14 mouse cellular contexts compared by ENCODE assay signal in genomic region chr4:35034504-35035290, GRCm38 (mm10).
DNase-seq lines count a peak whose midpoint lies in the region; ATAC-seq and TF ChIP-seq lines count a peak whose summit lies in the region.
"Had no signal": no experiment of that assay in that cellular context is flagged by ENCODE, and none has a peak within 500 bp of the region (broad histone marks: within the 10 kb centered on the region; RNA-seq: fewer than 3 reads in every experiment).

No protein-coding gene starts in this region.

- peak overlapping the region; percentile 2; the same call in 1 of the 2 replicates for H3K4me2 ChIP-seq in heart, embryonic 16.5 days (ENCODE audit: low read depth, low read length)
- H3K4me2 ChIP-seq in embryonic facial prominence, embryonic 14.5 days (ENCODE audit: low read depth, low read length): peak overlapping the region; percentile 44
- peak overlapping the region; percentile 29; the same call in 1 of the 2 replicates for H3K4me2 ChIP-seq in limb, embryonic 15.5 days
- H3K4me2 ChIP-seq: forebrain, embryonic 13.5 days; neural tube, embryonic 13.5 days had no signal

- WGBS in heart, embryonic 16.5 days: 49% methylated on average over 18 of the region's 18 CpGs
- WGBS in embryonic facial prominence, embryonic 14.5 days: 25% methylated on average over 18 of the region's 18 CpGs
- 39% methylated on average over 18 of the region's 18 CpGs for WGBS in limb, embryonic 15.5 days

- no peaks in the 10 kb centered on the region for H3K4me1 ChIP-seq in heart, embryonic 16.5 days (ENCODE audit: control insufficient read depth, insufficient read depth, low read length)
- peaks cover 10% of the 10 kb centered on the region for H3K4me1 ChIP-seq in E14TG2a.4 (replicated peaks; ENCODE audit: low read depth, low read length)
- 0 out of 2 replicates have a peak, but pooled peaks cover 6% of the 10 kb centered on the region for H3K4me1 ChIP-seq in embryonic facial prominence, embryonic 14.5 days (ENCODE audit: control insufficient read depth, insufficient read depth, low read length)
- 0 out of 2 replicates have a peak, but pooled peaks cover 6% of the 10 kb centered on the region for H3K4me1 ChIP-seq in limb, embryonic 15.5 days
- H3K4me1 ChIP-seq: forebrain, embryonic 13.5 days; neural tube, embryonic 13.5 days had no signal

- no peaks in the 10 kb centered on the region for H3K27me3 ChIP-seq in heart, embryonic 16.5 days (ENCODE audit: control insufficient read depth, insufficient read depth, low read length)
- H3K27me3 ChIP-seq in E14TG2a.4 (ENCODE audit: insufficient read depth, low read length): no peaks in the 10 kb centered on the region
- no peaks in the 10 kb centered on the region for H3K27me3 ChIP-seq in embryonic facial prominence, embryonic 14.5 days (replicated peaks; ENCODE audit: control insufficient read depth, insufficient read depth, low read length)
- H3K27me3 ChIP-seq in limb, embryonic 15.5 days: no peaks in the 10 kb centered on the region
- H3K27me3 ChIP-seq: forebrain, embryonic 13.5 days; neural tube, embryonic 13.5 days had no signal

- ATAC-seq in heart, embryonic 16.5 days (replicated peaks; ENCODE audit: extremely low read depth, insufficient read depth, low FRiP score): no peak
- ATAC-seq in embryonic facial prominence, embryonic 14.5 days (ENCODE audit: low read depth): no peak
- ATAC-seq in limb, embryonic 15.5 days (ENCODE audit: insufficient number of reproducible peaks, low FRiP score, low TSS enrichment, low read depth): no peak
- ATAC-seq in activated CD4-positive, CD25-positive, alpha-beta regulatory T cell, adult 4 months: no peak
- ATAC-seq: forebrain, embryonic 13.5 days had no signal

- intact Hi-C loops in heart, postnatal 25 days (cut with DNase I): no loop called here
- intact Hi-C loops in left cerebral cortex, postnatal 25 days (cut with DNase I): no loop called here

- H3K9ac ChIP-seq in heart, embryonic 16.5 days (ENCODE audit: low read length): no peak overlapping the region
- no peak overlapping the region for H3K9ac ChIP-seq in embryonic facial prominence, embryonic 14.5 days (ENCODE audit: low read depth, low read length)
- no peak overlapping the region for H3K9ac ChIP-seq in limb, embryonic 15.5 days
- H3K9ac ChIP-seq: forebrain, embryonic 13.5 days; neural tube, embryonic 13.5 days had no signal

- H3K4me3 ChIP-seq in heart, embryonic 16.5 days (ENCODE audit: low read length): no peak overlapping the region
- H3K4me3 ChIP-seq in E14TG2a.4 (replicated peaks; ENCODE audit: low read length): 0 out of 2 replicates have a peak overlapping the region, but pooled peaks have one; percentile 20
- H3K4me3 ChIP-seq in embryonic facial prominence, embryonic 14.5 days (ENCODE audit: low read depth, low read length): 0 out of 2 replicates have a peak overlapping the region, but pooled peaks have one; percentile 1
- H3K4me3 ChIP-seq in limb, embryonic 15.5 days: no peak overlapping the region
- H3K4me3 ChIP-seq: forebrain, embryonic 13.5 days; neural tube, embryonic 13.5 days had no signal

- H3K36me3 ChIP-seq in heart, embryonic 16.5 days (ENCODE audit: control insufficient read depth, insufficient read depth): no peaks in the 10 kb centered on the region
- H3K36me3 ChIP-seq in E14TG2a.4 (ENCODE audit: insufficient read depth, low read length): no peaks in the 10 kb centered on the region
- H3K36me3 ChIP-seq in embryonic facial prominence, embryonic 14.5 days (ENCODE audit: control insufficient read depth, insufficient read depth, low read length): no peaks in the 10 kb centered on the region
- no peaks in the 10 kb centered on the region for H3K36me3 ChIP-seq in limb, embryonic 15.5 days
- H3K36me3 ChIP-seq: neural tube, embryonic 13.5 days had no signal

- no peaks in the 10 kb centered on the region for H3K9me3 ChIP-seq in heart, embryonic 16.5 days (replicated peaks; ENCODE audit: control insufficient read depth, low read length)
- no peaks in the 10 kb centered on the region for H3K9me3 ChIP-seq in E14TG2a.4 (ENCODE audit: low read length)
- H3K9me3 ChIP-seq in embryonic facial prominence, embryonic 14.5 days (ENCODE audit: control insufficient read depth, low read length): no peaks in the 10 kb centered on the region
- H3K9me3 ChIP-seq in limb, embryonic 15.5 days: no peaks in the 10 kb centered on the region
- H3K9me3 ChIP-seq: forebrain, embryonic 13.5 days; neural tube, embryonic 13.5 days had no signal

- H3K27ac ChIP-seq in heart, embryonic 16.5 days (ENCODE audit: low read length): no peak overlapping the region
- H3K27ac ChIP-seq in embryonic facial prominence, embryonic 14.5 days (replicated peaks; ENCODE audit: low read depth, low read length): no peak overlapping the region
- H3K27ac ChIP-seq in limb, embryonic 15.5 days: no peak overlapping the region
- H3K27ac ChIP-seq: forebrain, embryonic 13.5 days; neural tube, embryonic 13.5 days had no signal

- no peak for TF ChIP-seq CTCF in E14TG2a.4 (conservative IDR thresholded peaks at IDR 0.05; ENCODE audit: low read length)

- DNase-seq in heart, postnatal 25 days (ENCODE audit: low spot score): no peak
- DNase-seq in embryonic facial prominence, embryonic 14.5 days (ENCODE audit: low spot score): peak; percentile 21
- DNase-seq in right cerebral cortex, adult 18-20 months: no peak
- DNase-seq in left cerebral cortex, postnatal 25 days (ENCODE audit: low spot score in 2 of 2): no peak
- DNase-seq: adrenal gland, postnatal 10 days; cerebellum, postnatal 10 days; heart, postnatal 10 days; thymus, postnatal 4 days had no signal

Comparison
In these comparisons a context has a peak if more than half of its experiments do, and no peak if none do; other contexts are left out.
1. H3K4me3 ChIP-seq: peak in E14TG2a.4 (single experiment) and embryonic facial prominence, embryonic 14.5 days (single experiment); none in heart, embryonic 16.5 days (single experiment) and limb, embryonic 15.5 days (single experiment).
2. Peak in every context shown above with its lines, with median percentiles within 50 percentile points of each other: H3K4me2 ChIP-seq.